Mouse (Mus musculus): ENCODE data around the gene Cdkal1.

The Cdkal1 gene

DNA sequence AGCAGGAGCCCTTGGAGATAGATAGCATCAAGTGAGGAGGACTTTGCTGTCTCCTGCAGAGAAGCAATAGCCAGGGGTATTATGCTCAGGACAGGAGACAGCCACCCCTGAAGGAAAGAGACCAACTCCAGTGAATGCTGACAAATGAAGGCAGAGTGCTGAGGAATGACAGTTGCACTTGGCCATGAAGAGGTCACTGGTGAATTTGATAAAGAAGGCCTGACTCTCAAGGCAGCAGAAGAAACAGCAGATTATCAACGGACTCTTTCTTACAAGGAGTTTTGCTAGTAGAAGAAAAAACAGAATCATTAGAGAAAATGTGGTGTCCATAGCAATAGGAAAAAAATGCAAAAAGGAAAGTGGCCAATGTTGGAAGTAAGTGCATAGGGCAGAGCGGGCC, 37.2 kb downstream of the Cdkal1 start:
- no peak for DNase-seq (ENCODE audit: low read depth, low spot score)

DNA sequence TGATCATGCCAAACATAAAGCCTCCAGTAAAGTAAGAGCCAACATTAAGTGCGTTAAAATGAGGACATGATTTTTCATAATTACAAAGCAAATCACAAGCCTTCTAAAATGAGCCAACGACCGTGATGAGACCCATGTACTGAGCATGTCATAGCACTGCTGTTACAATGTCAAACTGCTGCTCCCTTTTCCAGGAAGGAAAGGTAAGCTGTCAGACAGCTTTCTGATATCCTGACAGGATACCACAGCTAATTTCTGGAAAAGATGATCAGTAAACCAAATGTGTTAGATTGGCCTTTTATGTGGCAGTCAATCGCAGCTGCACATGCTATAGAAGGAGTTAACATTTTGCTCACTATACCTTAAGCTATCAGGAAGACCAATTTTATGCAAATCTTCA, 44.7 kb downstream of the Cdkal1 start:
- DNase-seq (ENCODE audit: low read depth, low spot score): no peak

DNA sequence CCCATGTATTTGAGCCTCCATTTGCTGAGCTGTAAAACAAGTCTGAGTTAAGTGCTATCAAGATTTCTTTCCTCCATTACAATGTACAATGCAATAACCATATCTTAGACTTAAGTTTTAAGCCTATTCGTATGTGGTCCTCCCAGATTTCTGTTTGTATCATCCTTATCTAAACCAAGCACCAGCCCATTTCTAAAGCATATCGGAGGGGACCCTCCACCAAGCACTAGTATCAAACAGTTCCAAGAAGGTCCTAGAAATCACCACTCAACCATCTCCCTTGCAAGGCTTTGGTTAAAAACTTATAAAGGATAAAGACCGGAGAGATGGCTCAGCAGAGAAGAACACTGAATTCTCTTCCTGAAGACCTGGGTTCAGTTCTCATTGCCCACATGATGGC, 47.1 kb downstream of the Cdkal1 start:
- no peak for DNase-seq (ENCODE audit: low read depth, low spot score)

DNA sequence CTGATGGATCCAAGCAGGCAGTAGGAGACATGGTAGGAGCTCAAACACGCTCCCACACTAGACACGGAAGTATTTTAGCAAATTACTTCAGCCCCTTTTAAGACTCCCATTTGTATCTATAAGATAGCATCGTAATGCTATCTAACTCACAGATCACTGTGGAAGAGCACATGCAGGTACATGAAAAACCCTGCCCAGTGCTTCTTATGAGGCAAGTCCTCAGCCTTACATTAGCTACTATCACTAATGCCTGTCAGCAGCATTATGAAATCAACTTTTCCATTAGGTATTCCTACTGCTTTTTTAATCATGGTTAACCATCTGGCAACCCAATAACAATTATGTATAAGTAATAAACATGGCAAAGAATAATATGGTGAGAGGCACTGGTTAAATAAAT, 47.5 kb downstream of the Cdkal1 start:
- DNase-seq (ENCODE audit: low read depth, low spot score): no peak

DNA sequence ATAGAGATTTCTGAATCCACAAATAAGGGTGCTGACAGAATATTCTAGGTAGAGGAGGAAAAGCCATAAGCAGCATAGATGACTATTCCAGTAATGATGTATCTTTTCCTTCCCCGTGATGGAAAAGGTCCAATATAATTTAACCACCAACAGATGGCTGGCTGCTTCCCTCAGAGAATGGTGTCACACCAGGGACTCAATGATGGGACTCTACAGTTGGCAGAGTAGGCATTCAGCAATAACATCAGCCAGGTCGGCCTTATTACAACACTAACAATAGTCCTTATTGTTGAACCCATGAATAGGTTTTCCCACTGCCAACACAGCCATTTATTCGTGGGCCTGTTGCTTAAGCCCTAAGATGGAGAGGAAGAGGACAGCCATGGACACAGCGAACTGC, 48.6 kb downstream of the Cdkal1 start:
- DNase-seq (ENCODE audit: low read depth, low spot score): peak; percentile 78

DNA sequence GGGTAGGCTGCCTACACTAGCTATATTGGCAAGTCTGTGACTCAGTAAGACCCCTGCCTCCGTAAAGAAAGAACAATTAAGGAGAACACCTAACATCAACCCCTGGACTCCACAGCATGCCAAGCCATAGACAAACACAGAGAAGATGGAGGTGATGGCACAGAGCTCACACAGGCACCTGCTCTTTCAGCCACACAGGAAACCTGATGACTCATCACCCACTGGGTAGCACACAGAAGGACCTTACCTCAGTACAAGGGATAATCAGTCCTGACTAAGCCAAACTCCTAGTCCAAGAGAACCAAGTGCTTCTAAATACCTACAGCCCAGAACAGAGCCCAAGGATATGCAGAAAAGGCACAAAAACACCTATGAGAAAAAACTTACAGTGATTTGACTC, 50.2 kb downstream of the Cdkal1 start:
- peak; percentile 59 for DNase-seq (ENCODE audit: low read depth, low spot score)

DNA sequence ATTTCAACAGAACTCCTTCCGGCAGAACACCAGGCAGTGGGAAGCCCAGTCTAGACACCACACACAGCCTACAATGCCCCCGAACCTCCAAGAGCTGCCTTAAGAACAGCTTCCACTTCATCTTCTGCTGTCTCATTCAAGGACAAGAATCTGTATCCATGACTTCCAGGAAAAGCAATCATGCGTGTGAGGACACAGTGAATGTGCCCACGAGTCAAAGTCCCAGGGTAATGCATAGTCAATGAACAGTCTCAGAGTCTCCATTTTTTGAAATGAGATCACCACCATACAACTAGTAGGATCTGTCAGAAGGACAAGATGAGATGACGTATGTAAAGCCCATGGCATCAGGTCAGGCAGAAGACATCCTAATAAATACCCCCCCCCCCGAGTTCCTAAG, 51.4 kb downstream of the Cdkal1 start:
- DNase-seq (ENCODE audit: low read depth, low spot score): no peak

DNA sequence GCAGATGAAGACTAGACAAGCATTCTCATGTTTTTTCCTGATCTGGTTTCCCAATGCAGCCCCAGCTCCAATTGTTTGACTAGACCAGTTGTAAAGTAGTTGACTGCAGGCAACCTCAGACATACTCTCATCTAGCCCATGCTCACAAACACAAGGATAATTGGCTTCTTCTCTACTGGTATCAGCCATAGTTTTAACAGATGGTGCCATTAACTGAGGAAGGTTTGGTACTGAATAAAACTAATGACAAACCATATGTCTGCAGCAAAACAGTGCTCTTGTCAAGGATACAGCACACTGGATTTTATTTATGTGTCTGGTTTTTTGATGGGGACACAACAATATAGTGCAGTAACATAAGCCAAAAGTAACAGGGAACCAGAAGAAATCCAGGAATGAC, 52.8 kb downstream of the Cdkal1 start:
- DNase-seq (ENCODE audit: low read depth, low spot score): peak; percentile 23

GRCm38 (mm10) chr13:29800078-29800477, 55.4 kb downstream of the Cdkal1 start:
- no peak for DNase-seq (ENCODE audit: low read depth, low spot score)

GRCm38 (mm10) chr13:29792112-29792511, 63.4 kb downstream of the Cdkal1 start:
- DNase-seq (ENCODE audit: low read depth, low spot score): no peak

DNA sequence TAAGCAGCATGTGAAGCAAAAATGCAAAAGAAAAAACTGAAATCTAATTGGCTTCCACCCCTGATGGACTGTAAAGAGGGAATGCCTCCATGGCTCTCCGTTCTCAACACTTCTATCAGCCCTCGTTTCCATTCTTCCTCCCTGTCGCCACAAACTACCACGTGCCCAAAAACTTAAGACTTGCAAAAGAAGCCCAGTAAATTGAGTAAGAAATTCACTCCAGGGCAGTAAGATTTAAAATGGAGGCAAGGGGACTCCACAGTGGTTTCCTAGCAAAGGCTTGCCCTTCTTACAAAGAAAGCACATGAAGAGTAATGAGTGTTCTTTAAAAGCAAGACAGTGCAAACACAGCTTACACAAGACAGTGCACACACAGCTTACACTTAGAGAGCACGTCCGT, 64.0 kb downstream of the Cdkal1 start:
- no peak for DNase-seq (ENCODE audit: low read depth, low spot score)

GRCm38 (mm10) chr13:29786984-29787383, 68.5 kb downstream of the Cdkal1 start:
- no peak for DNase-seq (ENCODE audit: low read depth, low spot score)

DNA sequence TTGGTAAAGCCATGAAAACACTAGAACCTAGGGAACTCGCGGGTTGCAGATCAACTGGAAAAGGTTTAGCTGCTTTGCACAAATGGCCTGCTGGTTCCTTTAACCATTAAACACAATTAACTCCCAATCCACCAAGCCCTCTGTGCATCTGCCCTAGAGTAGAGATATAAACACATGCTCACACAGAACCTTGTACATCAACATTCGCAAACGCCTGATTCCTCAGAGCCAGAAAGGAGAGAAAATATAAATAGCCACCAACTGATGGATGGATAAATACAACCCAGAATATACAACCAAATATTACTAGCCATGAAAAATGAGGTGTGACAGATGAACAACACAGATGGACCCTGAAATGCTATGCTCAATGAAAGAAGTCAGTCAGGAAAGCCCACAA, 70.6 kb downstream of the Cdkal1 start:
- DNase-seq (ENCODE audit: low read depth, low spot score): no peak

- DNase-seq (ENCODE audit: low read depth, low spot score): no peak
Observed at GRCm38 (mm10) chr13:29781332-29781731, 74.1 kb downstream of the Cdkal1 start.

- DNase-seq (ENCODE audit: low read depth, low spot score): no peak
Observed at GRCm38 (mm10) chr13:29780713-29781112, 74.8 kb downstream of the Cdkal1 start.

GRCm38 (mm10) chr13:29779519-29779918, 76.0 kb downstream of the Cdkal1 start:
- no peak for DNase-seq (ENCODE audit: low read depth, low spot score)

DNA sequence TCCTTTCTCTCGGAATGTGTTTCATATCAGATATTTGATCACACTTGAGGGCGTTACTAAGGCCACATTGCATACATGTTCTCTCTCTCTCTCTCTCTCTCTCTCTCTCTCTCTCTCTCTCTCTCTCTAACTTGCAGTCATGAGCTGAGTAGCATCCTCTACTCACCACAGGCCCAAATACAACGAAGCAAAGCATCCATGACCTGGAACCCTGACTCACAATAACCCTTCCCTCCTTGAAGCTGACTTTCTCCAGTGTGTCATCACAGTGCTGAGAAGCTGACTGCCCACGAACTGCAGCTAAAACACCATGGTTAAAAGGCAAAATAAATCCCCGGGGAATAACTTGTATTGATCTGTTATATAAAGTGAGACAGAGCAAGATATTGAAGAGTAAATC, 76.4 kb downstream of the Cdkal1 start:
- no peak for DNase-seq (ENCODE audit: low read depth, low spot score)

DNA sequence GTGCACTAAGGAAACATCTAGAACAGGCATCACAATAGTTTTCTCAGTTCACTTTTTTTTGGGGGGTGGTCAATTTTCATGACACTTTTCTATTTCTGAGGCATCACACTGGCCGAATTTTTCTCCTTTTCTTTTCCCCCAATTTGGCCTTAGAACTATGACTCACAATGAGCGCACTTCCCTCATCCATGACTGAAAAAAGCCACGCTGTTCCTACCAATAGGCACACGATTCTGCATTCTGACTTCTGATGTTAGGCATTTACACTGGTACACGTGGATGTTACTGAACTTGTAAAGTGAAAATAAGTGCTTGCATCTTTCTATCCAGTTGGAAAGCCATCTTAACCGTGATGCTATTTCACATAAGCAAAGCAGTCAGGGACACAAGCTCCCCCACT, 77.3 kb downstream of the Cdkal1 start:
- no peak for DNase-seq (ENCODE audit: low read depth, low spot score)

- DNase-seq (ENCODE audit: low read depth, low spot score): no peak
Observed at GRCm38 (mm10) chr13:29777225-29777624, 78.2 kb downstream of the Cdkal1 start.

DNA sequence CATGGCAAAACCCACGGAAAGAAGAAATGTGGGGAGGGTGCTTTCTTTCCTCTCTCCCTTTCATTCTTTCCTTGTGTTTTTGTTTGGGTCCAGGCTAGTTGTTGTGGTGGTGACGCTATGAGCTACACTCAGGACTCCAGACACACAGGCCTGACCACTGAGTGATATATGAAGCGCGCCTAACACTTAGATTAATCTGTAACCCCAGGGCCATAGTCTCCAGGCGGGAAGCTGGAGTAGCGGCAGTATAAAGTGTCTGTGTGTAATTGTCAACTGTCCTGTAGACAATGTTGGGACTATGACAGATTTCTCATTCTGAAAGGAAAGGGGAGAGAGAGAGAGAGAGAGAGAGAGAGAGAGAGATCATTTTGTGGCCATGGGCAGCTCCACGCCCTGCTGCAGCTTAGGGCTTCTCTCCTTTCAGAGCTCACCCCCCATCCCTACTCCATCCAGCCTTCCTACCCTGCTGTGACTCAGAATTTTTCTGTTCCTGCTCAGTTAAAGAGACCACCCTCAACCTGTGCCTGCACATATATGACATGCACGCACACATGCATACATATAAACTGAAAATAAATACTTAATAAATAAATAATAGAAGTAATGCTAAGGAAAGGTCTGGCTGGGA, 79.8 kb downstream of the Cdkal1 start:
- no peak for DNase-seq (ENCODE audit: low read depth, low spot score)

DNA sequence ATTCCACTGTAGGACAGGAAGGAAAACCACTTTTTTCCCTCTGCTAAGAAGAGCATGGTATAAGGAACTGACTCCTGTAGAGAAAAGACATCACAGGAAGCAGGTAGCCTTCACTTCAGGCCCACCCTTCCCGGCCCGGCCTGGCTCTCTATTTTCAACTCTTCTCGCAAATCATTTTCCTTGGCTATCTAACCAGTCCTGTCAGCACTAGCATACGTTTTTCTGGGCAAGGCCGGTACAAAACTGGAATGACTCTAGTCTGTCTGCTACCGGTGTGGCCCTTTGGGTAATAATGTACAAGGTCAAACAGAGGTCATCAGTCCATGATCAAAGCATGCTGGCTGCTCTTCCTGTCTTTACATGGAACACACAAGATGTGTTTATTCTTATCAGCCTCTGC, 81.9 kb downstream of the Cdkal1 start:
- DNase-seq (ENCODE audit: low read depth, low spot score): no peak

DNA sequence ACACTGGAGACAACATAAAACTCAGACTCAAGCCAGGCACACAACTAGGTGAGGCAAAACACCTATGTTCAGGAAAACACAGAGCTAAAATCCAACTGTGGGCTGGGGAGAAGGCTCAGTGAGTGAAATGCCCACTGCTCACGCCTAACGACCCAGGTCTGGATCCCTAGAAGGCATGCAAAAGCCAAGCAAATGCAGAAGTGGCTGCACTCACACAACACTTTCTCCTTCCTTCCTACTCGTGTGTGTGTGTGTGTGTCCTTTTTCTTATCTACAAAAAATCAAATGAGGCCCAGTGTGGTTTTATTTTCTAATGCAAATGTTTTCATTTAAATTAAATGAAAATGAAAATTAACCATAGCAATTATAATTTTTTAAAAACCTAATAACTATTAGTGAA, 82.5 kb downstream of the Cdkal1 start:
- DNase-seq (ENCODE audit: low read depth, low spot score): no peak

GRCm38 (mm10) chr13:29769647-29770436, 85.6 kb downstream of the Cdkal1 start:
- DNase-seq (ENCODE audit: low read depth, low spot score): peak; percentile 77
